ENCODE assay signal across 9 mouse cellular contexts in the genomic region with DNA sequence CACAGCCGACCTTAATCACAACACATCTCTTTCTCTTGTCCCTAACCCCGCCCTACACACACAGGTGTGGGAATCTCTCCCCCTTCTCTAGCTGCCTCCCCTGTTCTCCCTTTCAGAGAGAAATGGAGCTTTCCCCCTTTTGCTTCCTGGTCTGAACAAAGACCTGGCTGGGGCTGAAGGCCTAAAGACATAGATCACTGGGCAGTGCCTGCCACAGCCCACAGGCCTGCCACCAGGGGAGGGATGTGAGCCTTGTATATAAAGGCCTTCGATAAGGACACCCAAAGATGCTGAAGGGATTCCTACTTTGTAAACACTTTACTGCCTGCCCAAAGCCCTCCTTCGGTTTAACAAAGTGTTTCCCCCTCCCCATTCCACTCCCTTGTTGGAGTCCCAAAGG. TPM values are rescaled to one million over a fixed set of nuclear protein-coding genes. Genes with fewer than 3 reads are reported as not detected.
DNase-seq lines count a peak whose midpoint lies in the region; ATAC-seq and TF ChIP-seq lines count a peak whose summit lies in the region.
"Had no signal": no experiment of that assay in that cellular context is flagged by ENCODE, and none has a peak within 500 bp of the region (broad histone marks: within the 10 kb centered on the region; RNA-seq: fewer than 3 reads in every experiment).

No protein-coding gene starts in this region.

- no peak for TF ChIP-seq EP300 in heart, postnatal 0 days (IDR thresholded peaks at IDR 0.05; ENCODE audit: low read depth)

- H3K36me3 ChIP-seq in heart, postnatal 0 days (replicated peaks; ENCODE audit: control insufficient read depth, insufficient read depth, low read length) = no peaks in the 10 kb centered on the region
- H3K36me3 ChIP-seq in forebrain, embryonic 14.5 days (ENCODE audit: control insufficient read depth, insufficient read depth, low read length) = no peaks in the 10 kb centered on the region
- H3K36me3 ChIP-seq in midbrain, embryonic 12.5 days = no peaks in the 10 kb centered on the region

- peak overlapping the region; percentile 92 for H3K4me2 ChIP-seq in heart, postnatal 0 days (ENCODE audit: low read depth, low read length)
- H3K4me2 ChIP-seq in forebrain, embryonic 14.5 days (ENCODE audit: low read length) = peak overlapping the region; percentile 98
- H3K4me2 ChIP-seq in midbrain, embryonic 12.5 days (replicated peaks) = peak overlapping the region; percentile 92

- H3K27ac ChIP-seq in heart, postnatal 0 days (ENCODE audit: low read depth) = no peak overlapping the region
- no peak overlapping the region for H3K27ac ChIP-seq in forebrain, embryonic 14.5 days (ENCODE audit: low read depth, low read length)
- no peak overlapping the region for H3K27ac ChIP-seq in midbrain, embryonic 12.5 days (replicated peaks)

- H3K4me1 ChIP-seq in heart, postnatal 0 days (ENCODE audit: control insufficient read depth, insufficient read depth) = peaks cover 9% of the 10 kb centered on the region; the same call in 1 of the 2 replicates
- H3K4me1 ChIP-seq in forebrain, embryonic 14.5 days (ENCODE audit: control insufficient read depth, insufficient read depth, low read length) = peaks cover 9% of the 10 kb centered on the region; the same call in 1 of the 2 replicates
- peaks cover 32% of the 10 kb centered on the region for H3K4me1 ChIP-seq in midbrain, embryonic 12.5 days

- no peak for TF ChIP-seq CTCF in heart, postnatal 0 days (IDR thresholded peaks at IDR 0.05; ENCODE audit: low read depth)

- no peak overlapping the region for H3K9ac ChIP-seq in heart, postnatal 0 days (replicated peaks; ENCODE audit: low read depth, low read length)
- peak overlapping the region; percentile 32; the same call in 1 of the 2 replicates for H3K9ac ChIP-seq in forebrain, embryonic 14.5 days (ENCODE audit: low read length)
- no peak overlapping the region for H3K9ac ChIP-seq in midbrain, embryonic 12.5 days (replicated peaks)

- no peak for DNase-seq in heart, postnatal 0 days (ENCODE audit: low spot score)
- DNase-seq in heart, adult 11 months = no peak
- DNase-seq in ZHBTc4 (ENCODE audit: low read depth, low spot score) = peak; percentile 13
- DNase-seq in forebrain, embryonic 14.5 days (ENCODE audit: low spot score) = no peak
- DNase-seq in layer of hippocampus, adult 8-10 months (ENCODE audit: low spot score in 2 of 2) = no peak
- no peak for DNase-seq in adrenal gland, postnatal 14 days
- DNase-seq in natural killer cell, adult 2 months (ENCODE audit: low spot score in 2 of 2) = no peak
- DNase-seq: heart, postnatal 14 days had no signal

- H3K4me3 ChIP-seq in heart, postnatal 0 days (ENCODE audit: low read depth, low read length) = 0 out of 2 replicates have a peak overlapping the region, but pooled peaks have one; percentile 51
- H3K4me3 ChIP-seq in forebrain, embryonic 14.5 days (ENCODE audit: low read depth, low read length) = peak overlapping the region; percentile 60
- peak overlapping the region; percentile 63 for H3K4me3 ChIP-seq in midbrain, embryonic 12.5 days

- 15% methylated on average over 4 of the region's 4 CpGs for WGBS in heart, postnatal 0 days
- WGBS in forebrain, embryonic 14.5 days = 15% methylated on average over 4 of the region's 4 CpGs
- WGBS in midbrain, embryonic 12.5 days = 11% methylated on average over 4 of the region's 4 CpGs

- no peaks in the 10 kb centered on the region for H3K9me3 ChIP-seq in heart, postnatal 0 days (replicated peaks; ENCODE audit: control insufficient read depth, low read length)
- no peaks in the 10 kb centered on the region for H3K9me3 ChIP-seq in forebrain, embryonic 14.5 days (replicated peaks; ENCODE audit: control insufficient read depth, low read length)
- no peaks in the 10 kb centered on the region for H3K9me3 ChIP-seq in midbrain, embryonic 12.5 days

- H3K27me3 ChIP-seq in heart, postnatal 0 days (ENCODE audit: control insufficient read depth, insufficient read depth, low read length) = peaks cover 45% of the 10 kb centered on the region
- peaks cover 36% of the 10 kb centered on the region for H3K27me3 ChIP-seq in forebrain, embryonic 14.5 days (replicated peaks; ENCODE audit: control insufficient read depth, insufficient read depth, low read length)
- peaks cover 67% of the 10 kb centered on the region for H3K27me3 ChIP-seq in midbrain, embryonic 12.5 days

- no peak for ATAC-seq in heart, postnatal 0 days (ENCODE audit: insufficient read depth, low read depth)
- ATAC-seq in forebrain, embryonic 14.5 days = no peak
- ATAC-seq in midbrain, embryonic 12.5 days (ENCODE audit: low FRiP score, low read depth) = no peak

RNA-seq across cellular contexts. Expression of a gene that starts 0.8 kb away (rescaled TPM):
- total RNA-seq in heart, postnatal 0 days (2014; rRNA removed; ENCODE audit: low replicate concordance) = 0.08 and 0.12 TPM in 2 replicates
- polyA plus RNA-seq in heart, postnatal 0 days (2015; fragmentation: Nextera tagmentation; extraction: Ambion mirVana) = 0.47 and 0.55 TPM in 2 replicates
- polyA plus RNA-seq in forebrain, embryonic 14.5 days (2014; fragmentation: Nextera tagmentation; extraction: Ambion mirVana) = 3.6 and 5.9 TPM in 2 replicates
- polyA plus RNA-seq in midbrain, embryonic 12.5 days (2016; fragmentation: Nextera tagmentation; extraction: Ambion mirVana) = 2.3 and 3.4 TPM in 2 replicates
- total RNA-seq in layer of hippocampus, adult 8-10 months (2022) = 10 to 100 TPM; 50.9 to 64.2 (median 56.6) TPM
- total RNA-seq in adrenal gland, postnatal 14 days (2021) = 0.53 and 0.89 TPM in 2 replicates

Comparison
In these comparisons a context has a peak if more than half of its experiments do, and no peak if none do; other contexts are left out.
1. RNA of a gene that starts 0.8 kb away (total RNA-seq): 50.9 to 64.2 TPM in layer of hippocampus, adult 8-10 months; 0.53 to 0.89 TPM in adrenal gland, postnatal 14 days and 0.08 to 0.12 TPM in heart, postnatal 0 days; every median in the first group is over 10 times any median in the second.
2. Peak in every context shown above with its lines, with median percentiles within 50 percentile points of each other: H3K4me2 ChIP-seq and H3K4me3 ChIP-seq.